Mouse (Mus musculus): ENCODE data around the gene Stxbp6. TPM values are rescaled to one million over a fixed set of nuclear protein-coding genes. Genes with fewer than 3 reads are reported as not detected.

Stxbp6 gene
- polyA plus RNA-seq, 1 experiment from 2014 or later: 15.6 TPM

DNA sequence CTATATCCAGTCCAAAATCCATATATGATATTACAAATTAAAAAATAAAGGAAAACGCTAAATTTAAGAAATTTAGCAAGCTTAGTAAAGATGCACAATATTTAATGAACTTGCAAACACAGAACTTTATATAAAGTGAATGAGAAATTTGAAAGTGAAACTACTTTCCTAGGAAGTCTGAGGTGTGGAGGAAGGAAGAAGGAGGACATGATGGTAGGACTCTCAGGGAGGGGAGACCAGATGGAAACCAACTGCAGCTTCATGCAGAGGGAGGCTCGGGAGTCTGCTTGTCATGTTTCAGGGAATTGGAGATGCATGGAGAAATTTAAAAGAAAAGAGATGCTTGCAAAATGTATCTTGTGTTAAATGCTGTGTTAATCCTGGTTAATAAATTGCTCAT, 233.9 kb downstream of the Stxbp6 start:
- no peak for ATAC-seq (ENCODE audit: low FRiP score, low read depth)
- no peak overlapping the region for H3K27ac ChIP-seq (replicated peaks)
- no peaks in the 10 kb centered on the region for H3K9me3 ChIP-seq
- H3K27me3 ChIP-seq: no peaks in the 10 kb centered on the region
- peaks cover 8% of the 10 kb centered on the region for H3K4me1 ChIP-seq
- no peak overlapping the region for H3K9ac ChIP-seq (replicated peaks)
- WGBS: 79% methylated on average over 2 of the region's 2 CpGs
- H3K4me3 ChIP-seq: no peak overlapping the region
- no peaks in the 10 kb centered on the region for H3K36me3 ChIP-seq
- no peak overlapping the region for H3K4me2 ChIP-seq (replicated peaks)

DNA sequence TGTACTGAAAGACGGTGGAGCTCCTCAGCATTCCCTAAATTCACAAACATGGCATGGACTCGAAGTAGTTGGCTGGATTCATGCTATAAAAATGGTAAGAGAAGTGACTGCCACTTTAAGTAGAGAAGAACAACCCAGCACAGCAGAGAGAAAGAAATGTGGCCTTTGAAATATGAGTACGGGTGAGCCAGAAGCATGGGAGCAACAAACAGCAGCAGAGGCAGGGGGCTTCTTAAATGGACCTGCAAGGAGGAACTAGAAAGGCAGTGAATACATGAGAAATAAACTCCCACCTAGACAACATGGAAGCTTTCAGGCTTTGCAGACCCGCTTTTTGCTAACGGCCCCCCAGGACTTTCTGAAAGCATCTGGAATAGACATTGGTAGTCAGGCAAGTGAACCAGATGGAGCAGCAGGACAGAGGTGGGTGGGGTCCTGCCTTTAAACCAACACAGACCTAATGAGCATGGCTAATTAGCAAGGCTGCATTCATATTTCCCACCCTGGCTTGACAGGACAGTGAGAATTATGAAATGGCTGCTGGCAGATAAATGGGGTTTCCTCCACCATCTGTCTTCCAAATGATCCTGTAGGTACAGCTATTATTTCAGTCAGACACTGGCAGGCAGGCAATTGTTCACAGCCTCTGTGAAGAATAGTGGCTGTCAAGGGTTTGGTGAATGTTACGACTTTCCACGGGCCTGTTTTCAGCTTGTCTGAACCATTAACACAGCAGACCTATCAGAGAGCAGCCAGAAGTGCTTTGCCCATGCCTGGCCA, 234.7 kb downstream of the Stxbp6 start:
- peak; percentile 85 for ATAC-seq (ENCODE audit: low FRiP score, low read depth)
- no peaks in the 10 kb centered on the region for H3K9me3 ChIP-seq
- H3K4me3 ChIP-seq: no peak overlapping the region
- peaks cover 8% of the 10 kb centered on the region for H3K4me1 ChIP-seq
- no peaks in the 10 kb centered on the region for H3K27me3 ChIP-seq
- no peak overlapping the region for H3K9ac ChIP-seq (replicated peaks)
- WGBS: 45% methylated on average over 7 of the region's 7 CpGs
- H3K36me3 ChIP-seq: no peaks in the 10 kb centered on the region
- H3K4me2 ChIP-seq (replicated peaks): 0 out of 2 replicates have a peak overlapping the region, but pooled peaks have one; percentile 4
- no peak overlapping the region for H3K27ac ChIP-seq (replicated peaks)

DNA sequence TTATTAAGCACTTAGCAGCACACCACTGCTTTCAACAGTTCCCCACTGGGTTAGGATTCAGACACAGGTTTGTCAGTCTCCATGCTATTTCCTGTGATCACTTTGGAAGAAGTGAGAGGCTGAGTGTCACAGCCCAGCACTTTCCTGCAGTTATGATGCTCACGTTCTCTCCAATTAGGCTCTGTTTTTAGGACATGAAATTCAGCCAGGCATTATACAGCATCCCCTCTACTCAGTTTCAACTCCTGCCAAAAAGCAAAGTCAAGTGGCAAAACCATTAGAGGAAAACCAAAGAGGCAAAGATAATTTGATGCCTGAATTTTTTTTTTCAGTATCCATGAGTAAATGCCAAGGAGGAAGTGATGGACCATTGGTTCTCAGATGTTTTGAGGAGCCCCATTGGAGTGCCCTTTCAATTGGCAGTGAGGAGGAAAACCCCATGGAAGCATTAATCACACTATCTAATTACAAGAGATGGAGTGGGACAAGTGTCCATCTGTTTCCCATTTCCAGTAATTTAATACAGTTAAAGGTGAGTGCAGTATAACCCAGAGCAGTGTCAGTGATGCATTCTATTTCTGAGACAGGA, 238.5 kb downstream of the Stxbp6 start:
- Histone ChIP-seq H3K36me3 (no peaks in the 10 kb centered on the region), H3K27me3 (no peaks in the 10 kb centered on the region), H3K9me3 (no peaks in the 10 kb centered on the region), H3K4me3 (no peak overlapping the region), H3K27ac (replicated peaks) (no peak overlapping the region), H3K4me2 (replicated peaks) (no peak overlapping the region), H3K4me1 (peaks cover 8% of the 10 kb centered on the region), H3K9ac (replicated peaks) (no peak overlapping the region)
- no peak for ATAC-seq (ENCODE audit: low FRiP score, low read depth)
- WGBS: 74% methylated on average over 1 of the region's 1 CpGs

DNA sequence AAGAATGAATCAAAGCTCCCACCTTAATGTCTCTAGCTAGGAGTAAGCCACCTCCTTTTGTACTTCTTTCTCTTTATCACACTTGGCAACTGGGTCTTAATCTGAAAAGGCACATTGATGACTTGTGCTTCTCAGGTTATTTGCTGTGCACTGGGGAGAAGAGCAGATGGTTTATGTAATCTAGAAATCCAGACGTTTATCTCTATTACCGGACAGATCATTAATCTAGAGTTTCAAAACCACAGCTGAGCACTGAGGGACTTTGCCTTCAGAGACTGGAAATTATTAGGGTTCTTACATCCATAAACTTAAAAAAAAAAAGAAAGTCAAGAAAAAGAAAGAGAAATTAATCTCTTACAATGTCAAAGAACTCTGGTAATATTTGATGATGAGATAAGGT, 262.6 kb downstream of the Stxbp6 start:
- H3K9ac ChIP-seq (replicated peaks): no peak overlapping the region
- ATAC-seq (ENCODE audit: low FRiP score, low read depth): no peak
- no peaks in the 10 kb centered on the region for H3K27me3 ChIP-seq
- H3K4me3 ChIP-seq: no peak overlapping the region
- H3K27ac ChIP-seq (replicated peaks): no peak overlapping the region
- H3K9me3 ChIP-seq: no peaks in the 10 kb centered on the region
- no peaks in the 10 kb centered on the region for H3K36me3 ChIP-seq
- H3K4me2 ChIP-seq (replicated peaks): no peak overlapping the region
- WGBS: 92% methylated on average over 2 of the region's 2 CpGs
- H3K4me1 ChIP-seq: no peaks in the 10 kb centered on the region

DNA sequence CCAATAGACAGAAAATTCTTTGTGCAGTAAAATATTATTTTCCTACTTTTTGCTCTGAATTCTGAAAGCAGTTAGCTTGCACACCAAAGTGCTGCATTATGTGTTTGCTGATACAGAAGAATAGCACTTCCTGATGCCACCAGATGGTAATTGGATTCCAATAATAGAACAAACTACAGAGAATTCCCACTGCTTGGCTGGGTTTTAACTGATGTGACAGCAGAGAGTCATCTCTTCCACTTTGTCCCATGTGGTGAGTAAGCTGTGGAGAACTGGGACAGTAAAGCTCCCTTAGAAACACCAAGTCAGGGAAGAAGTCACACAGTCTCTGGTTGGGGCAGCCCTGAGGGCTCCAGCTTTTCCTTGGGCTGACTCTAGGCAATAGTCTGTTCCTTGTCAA, 270.3 kb downstream of the Stxbp6 start:
- Histone ChIP-seq H3K27me3 (no peaks in the 10 kb centered on the region), H3K4me1 (no peaks in the 10 kb centered on the region), H3K4me3 (no peak overlapping the region), H3K36me3 (no peaks in the 10 kb centered on the region), H3K9ac (replicated peaks) (no peak overlapping the region), H3K4me2 (replicated peaks) (no peak overlapping the region), H3K9me3 (no peaks in the 10 kb centered on the region), H3K27ac (replicated peaks) (no peak overlapping the region)
- no peak for ATAC-seq (ENCODE audit: low FRiP score, low read depth)
